Mouse (Mus musculus) ovary, adult 18-20 months (tissue): ENCODE data around the gene Hist1h3e.
"Not testable (repeated sequence)": the region's sequence is repeated elsewhere in the genome, so short reads cannot be mapped to it uniquely, and the experiment has no call there.

Experiments
- DNase-seq: peaks from one replicate; pipeline ENCODE4 v3.0.0; 2022; ENCODE audit warnings: low spot score, mixed read lengths

Gene Hist1h3e

GRCm38 (mm10) chr13:23583387-23584068 is 21.4 kb upstream of the Hist1h3e start:
- no peak for DNase-seq

- no peak for DNase-seq
These were observed 20.3 kb upstream of the Hist1h3e start for GRCm38 (mm10) chr13:23582219-23583056.

- peak; percentile 94 for DNase-seq
These were observed 19.4 kb upstream of the Hist1h3e start, which contains the start of gene Hist1h4d for GRCm38 (mm10) chr13:23581408-23582218. Gene Hist1h4d, plus strand, starts transcription at chr13:23581598.

GRCm38 (mm10) chr13:23577835-23578234 is 15.7 kb upstream of the Hist1h3e start:
- no peak for DNase-seq

GRCm38 (mm10) chr13:23576906-23577639 is 14.9 kb upstream of the Hist1h3e start:
- no peak for DNase-seq

GRCm38 (mm10) chr13:23576351-23576881 is 14.2 kb upstream of the Hist1h3e start:
- no peak for DNase-seq

- not testable (repeated sequence) for DNase-seq
These were observed 13.7 kb upstream of the Hist1h3e start for GRCm38 (mm10) chr13:23575864-23576313.

GRCm38 (mm10) chr13:23575271-23575851 is 13.2 kb upstream of the Hist1h3e start, which contains the start of gene Hist1h3d:
Gene Hist1h3d, plus strand, starts transcription at chr13:23575763.
- DNase-seq: no peak

- not testable (repeated sequence) for DNase-seq
These were observed 12.5 kb upstream of the Hist1h3e start for GRCm38 (mm10) chr13:23574546-23575170.

- peak; percentile 85 for DNase-seq
These were observed 11.8 kb upstream of the Hist1h3e start, which contains the start of the genes Hist1h2bf and Hist1h2ad for GRCm38 (mm10) chr13:23573898-23574524. Gene Hist1h2bf, minus strand, starts transcription at chr13:23574196. Gene Hist1h2ad, plus strand, starts transcription at chr13:23574381.

- DNase-seq: not testable (repeated sequence)
These were observed 11.1 kb upstream of the Hist1h3e start for GRCm38 (mm10) chr13:23573034-23573897.

GRCm38 (mm10) chr13:23572218-23573033 is 10.3 kb upstream of the Hist1h3e start:
- DNase-seq: no peak

GRCm38 (mm10) chr13:23571504-23572217 is 9.5 kb upstream of the Hist1h3e start:
- not testable (repeated sequence) for DNase-seq

- DNase-seq: peak; percentile 66
These were observed 8.9 kb upstream of the Hist1h3e start, which contains the start of the genes Hist1h2ae and Hist1h2bg for GRCm38 (mm10) chr13:23571022-23571503. Gene Hist1h2ae, minus strand, starts transcription at chr13:23571220. Gene Hist1h2bg, plus strand, starts transcription at chr13:23571396.

GRCm38 (mm10) chr13:23570261-23571021 is 8.3 kb upstream of the Hist1h3e start:
- not testable (repeated sequence) for DNase-seq

GRCm38 (mm10) chr13:23564482-23564881 is 2.3 kb upstream of the Hist1h3e start:
- DNase-seq: no peak
